Mouse (Mus musculus) Muller cell, postnatal 12 days (primary cell): ENCODE results near the gene Stim2.

Experiments used
- DNase-seq: peaks from one replicate; pipeline ENCODE4 v3.0.0-alpha.2; 2015; ENCODE audit errors: inconsistent ontology term

The Stim2 gene

DNA sequence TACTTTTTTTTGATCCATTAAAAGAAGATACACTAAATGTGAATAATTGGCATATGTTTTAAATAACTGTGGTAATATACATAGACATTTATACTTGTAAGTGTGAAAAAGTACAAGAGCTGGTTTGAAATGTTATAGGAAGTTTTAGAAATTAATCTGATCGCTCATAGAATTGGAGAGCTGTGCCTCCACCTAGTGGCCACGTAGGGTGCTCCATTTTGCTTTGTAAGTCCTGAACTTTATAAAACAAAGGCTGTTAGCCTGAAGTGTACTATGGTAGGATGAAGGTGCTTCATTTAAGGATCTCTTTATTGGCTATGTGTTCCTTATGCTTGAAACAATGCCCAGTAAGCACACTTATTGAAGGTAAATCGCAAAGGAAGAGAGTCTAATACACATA lies 115.0 kb downstream of the Stim2 start:
- DNase-seq: peak; percentile 33

- no peak for DNase-seq
These were observed 118.2 kb downstream of the Stim2 start for GRCm38 (mm10) chr5:54116538-54116937.

DNA sequence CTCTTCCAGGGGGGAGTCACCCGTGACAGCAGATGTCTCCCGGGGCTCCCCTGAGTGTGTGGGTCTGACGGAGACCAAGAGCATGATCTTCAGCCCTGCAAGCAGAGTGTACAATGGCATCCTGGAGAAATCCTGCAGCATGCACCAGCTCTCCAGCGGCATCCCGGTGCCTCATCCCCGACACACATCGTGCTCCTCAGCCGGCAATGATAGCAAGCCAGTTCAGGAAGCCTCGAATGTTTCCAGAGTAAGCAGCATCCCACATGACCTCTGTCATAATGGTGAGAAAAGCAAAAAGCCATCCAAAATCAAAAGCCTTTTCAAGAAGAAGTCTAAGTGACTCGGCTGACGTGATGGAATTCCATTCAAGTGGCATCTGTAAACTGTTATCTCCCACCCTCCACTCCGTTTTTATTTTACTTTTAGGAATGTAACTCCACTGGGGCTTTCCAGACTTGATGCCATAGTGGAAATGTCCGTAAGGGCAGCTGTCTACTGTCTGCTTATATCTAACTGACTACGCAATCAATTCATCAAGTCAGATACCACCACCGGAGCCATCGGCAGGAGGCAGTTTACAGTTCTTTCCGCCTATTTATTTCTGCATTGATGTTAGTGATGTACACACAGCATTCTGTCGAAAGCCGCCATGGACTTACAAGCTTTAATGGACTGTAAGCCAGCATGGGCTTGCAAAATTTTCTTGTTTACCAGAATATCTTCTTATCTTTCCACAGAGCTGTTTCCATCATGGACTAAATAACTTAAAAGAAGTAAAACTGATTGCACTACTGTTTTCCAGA lies 120.3 kb downstream of the Stim2 start:
- DNase-seq: no peak

GRCm38 (mm10) chr5:54148091-54148795 lies 149.9 kb downstream of the Stim2 start:
- no peak for DNase-seq

DNA sequence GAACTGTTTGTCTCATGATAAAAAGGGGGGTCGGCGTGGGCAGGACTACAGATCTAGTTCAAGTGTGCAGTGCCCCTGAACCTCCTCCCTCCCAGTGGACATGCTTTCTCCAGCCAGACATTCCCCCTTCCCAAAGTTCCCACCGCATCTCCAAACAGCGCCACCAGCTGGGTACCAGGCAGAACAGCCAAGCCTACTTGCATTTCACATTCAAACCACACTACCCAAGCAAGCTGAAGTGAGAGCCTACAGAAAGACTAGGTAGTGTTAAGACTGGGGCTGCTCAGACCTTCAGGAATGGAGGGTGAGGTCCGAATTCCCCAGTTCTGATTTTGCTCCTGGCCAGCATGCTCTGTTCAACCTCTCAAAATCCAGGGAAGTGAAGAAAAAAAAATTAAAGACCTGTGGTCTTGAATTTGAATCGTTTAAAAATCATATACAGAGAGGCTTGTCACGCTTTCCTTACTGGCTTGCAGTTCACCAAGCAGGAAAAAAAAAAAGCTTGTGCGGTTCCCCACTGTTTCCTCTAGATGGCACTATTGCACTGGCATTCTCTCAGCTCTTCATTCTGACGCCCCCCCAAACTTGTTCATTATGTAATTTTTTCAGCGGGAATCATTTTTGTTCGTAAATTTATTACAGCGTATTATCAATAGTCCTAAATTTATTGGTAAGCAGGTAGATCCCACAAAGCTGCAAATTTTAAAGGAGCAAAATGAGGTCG lies 156.4 kb downstream of the Stim2 start:
- peak; percentile 69 for DNase-seq

- DNase-seq: no peak
These were observed 157.0 kb downstream of the Stim2 start for GRCm38 (mm10) chr5:54155227-54155776.

DNA sequence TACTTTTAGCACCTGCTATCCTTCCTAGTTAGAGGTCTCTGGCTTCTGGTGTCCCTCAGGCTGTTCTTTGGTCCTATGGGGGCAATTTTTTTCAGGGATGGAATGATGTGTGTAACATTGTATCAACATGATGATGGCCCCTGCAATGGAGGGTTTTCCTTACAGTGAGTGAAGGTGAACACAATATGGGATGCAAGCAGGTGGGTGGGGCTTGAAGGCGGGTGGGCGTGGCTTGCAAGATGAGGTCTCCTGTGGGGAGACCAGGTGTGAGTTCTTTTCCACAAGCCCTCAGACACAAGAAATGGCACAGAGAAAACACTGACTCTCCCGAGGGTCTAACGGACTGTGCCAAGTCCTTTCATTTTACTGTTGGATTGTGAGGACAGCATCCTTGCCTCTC lies 157.6 kb downstream of the Stim2 start:
- no peak for DNase-seq

DNA sequence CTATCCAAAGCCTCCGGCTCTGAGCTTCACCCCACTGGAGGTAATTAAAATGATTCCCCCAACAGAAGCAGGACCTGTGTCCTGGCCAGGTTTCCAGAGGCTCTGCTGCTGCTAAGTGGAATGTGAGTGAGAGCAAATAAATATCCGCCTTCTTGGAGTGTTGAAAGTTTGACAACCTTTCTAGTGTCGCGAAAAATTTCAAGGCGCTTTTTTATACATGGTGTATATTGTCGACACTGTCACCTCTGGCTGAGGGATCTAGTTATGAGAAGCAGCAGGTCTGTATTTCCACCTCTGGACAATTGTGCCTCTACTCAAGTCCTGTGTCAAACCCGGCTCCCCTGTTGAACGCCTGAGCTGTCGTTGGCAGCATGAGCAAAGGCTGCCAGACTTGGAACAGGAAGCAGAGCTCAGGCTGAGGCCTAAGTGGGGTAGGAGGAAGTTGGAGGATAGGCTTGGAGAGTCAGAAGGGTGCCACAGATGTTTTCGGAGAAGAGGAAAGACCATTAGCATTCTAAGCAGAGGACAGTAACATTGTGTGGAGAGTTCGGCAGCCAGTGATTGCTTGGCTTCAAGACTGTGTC lies 158.7 kb downstream of the Stim2 start:
- no peak for DNase-seq

DNA sequence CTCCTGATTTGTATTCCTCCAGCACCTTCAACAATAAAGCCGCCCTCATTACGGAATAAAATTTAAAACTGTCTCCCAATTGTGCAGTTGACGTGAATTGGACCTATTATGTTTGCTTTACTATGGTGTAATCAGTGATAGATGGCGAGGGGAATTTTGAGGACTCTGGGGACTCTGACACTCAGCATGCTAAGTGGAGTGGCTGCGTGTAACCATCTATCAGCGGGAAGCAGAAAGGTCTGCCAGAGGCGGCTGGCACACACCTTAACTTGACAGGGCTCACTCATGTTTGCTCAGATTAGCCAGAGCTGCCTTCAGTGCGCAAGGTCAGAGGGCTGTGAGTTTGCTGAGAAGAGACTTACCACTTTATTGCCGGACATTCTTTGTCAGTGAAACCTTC lies 159.9 kb downstream of the Stim2 start:
- no peak for DNase-seq

GRCm38 (mm10) chr5:54159156-54159793 lies 161.0 kb downstream of the Stim2 start:
- peak; percentile 52 for DNase-seq

DNA sequence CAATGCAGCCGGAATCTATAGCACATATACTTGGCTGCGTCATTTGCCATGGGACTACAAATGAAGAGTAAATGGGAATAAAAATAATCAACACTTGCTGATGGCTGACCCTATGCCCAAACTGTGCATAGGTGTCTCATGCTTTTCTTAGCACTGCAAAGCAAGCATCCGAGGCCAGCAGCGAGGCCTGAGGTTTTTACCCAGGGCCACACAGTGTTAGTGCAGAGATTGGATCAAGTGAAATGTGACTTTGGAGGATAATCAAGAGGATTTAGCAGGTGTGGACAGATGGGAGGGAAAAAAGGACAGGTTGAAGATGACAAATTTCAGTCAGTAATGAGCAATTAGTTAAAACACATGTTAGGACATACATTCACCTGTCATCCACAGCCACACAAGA lies 162.3 kb downstream of the Stim2 start:
- DNase-seq: no peak

GRCm38 (mm10) chr5:54163890-54164289 lies 165.6 kb downstream of the Stim2 start:
- DNase-seq: no peak
